Mouse (Mus musculus) forebrain, postnatal 0 days (tissue): ENCODE data around the gene Fbxo44. TPM values are rescaled to one million over a fixed set of nuclear protein-coding genes. Genes with fewer than 3 reads are reported as not detected.
A peak's percentile ranks its signal among the peaks of the same experiment; 100 is the strongest.
"Not testable (repeated sequence)": the region's sequence is repeated elsewhere in the genome, so short reads cannot be mapped to it uniquely, and the experiment has no call there.

Experiments used
- ATAC-seq: fragments of 200-750 bp; cut with Nextera tagmentation; 2 replicates; pipeline ENCODE4 v1.8.0; 2017; ENCODE audit warnings: mild to moderate bottlenecking, moderate library complexity
- DNase-seq: peaks from one replicate; pipeline ENCODE4 v3.0.0-alpha.2; 2015
- H3K27ac ChIP-seq: fragments of 300-500 bp; sonication (generic); 2 replicates; pipeline ENCODE4 v1.5.1; 2014; ENCODE audit warnings: low read depth, mild to moderate bottlenecking, antibody characterized with exemption, low read length, moderate library complexity, mixed read lengths
- H3K27me3 ChIP-seq: fragments of 300-500 bp; sonication (generic); 2 replicates; pipeline ENCODE4 v1.6.1; 2014; ENCODE audit warnings: mild to moderate bottlenecking, low read length, mixed read lengths; ENCODE audit not compliant: insufficient read depth
- H3K36me3 ChIP-seq: fragments of 300-500 bp; sonication (generic); 2 replicates; pipeline ENCODE4 v1.6.1; 2014; ENCODE audit warnings: mild to moderate bottlenecking, moderate library complexity; ENCODE audit not compliant: insufficient read depth
- H3K4me1 ChIP-seq: fragments of 300-500 bp; sonication (generic); 2 replicates; pipeline ENCODE4 v1.6.1; 2014; ENCODE audit warnings: antibody characterized with exemption; ENCODE audit not compliant: insufficient read depth
- H3K4me2 ChIP-seq: fragments of 300-500 bp; sonication (generic); 2 replicates; pipeline ENCODE4 v1.6.1; 2014; ENCODE audit warnings: low read depth, mild to moderate bottlenecking, moderate library complexity
- H3K4me3 ChIP-seq: fragments of 300-500 bp; sonication (generic); 2 replicates; pipeline ENCODE4 v1.5.1; 2014; ENCODE audit warnings: low read depth, low read length, mixed read lengths
- H3K9ac ChIP-seq: fragments of 300-500 bp; sonication (generic); 2 replicates; pipeline ENCODE4 v1.6.1; 2014; ENCODE audit warnings: mild to moderate bottlenecking
- H3K9me3 ChIP-seq: fragments of 300-500 bp; sonication (generic); 2 replicates; pipeline ENCODE4 v1.6.1; 2016; ENCODE audit warnings: low read length
- CTCF ChIP-seq: sonication (generic); IDR thresholded peaks from 2 replicates; pipeline ENCODE4 v1.5.1; 2016; ENCODE audit warnings: antibody characterized with exemption, control low read depth, low read depth
- WGBS: fragments of 180-500 bp; shearing (Covaris S2); extraction: QIAGEN DNeasy Blood & Tissue Kit; methylation state at CpG from one replicate; pipeline ENCODE4 v1.1.7; 2014; 5-methylcytosine and 5-hydroxymethylcytosine counted together
- polyA plus RNA-seq: library from polyadenylated mRNA; unstranded; fragments of >200 nt; fragmentation: Nextera tagmentation; extraction: Ambion mirVana; gene quantifications from 2 replicates; pipeline ENCODE4 v1.2.1, GENCODE M21; 2015
- total RNA-seq: library from RNA; depleted of rRNA; stranded (reverse); fragments of >200 nt; gene quantifications from 2 replicates; pipeline ENCODE4 v1.2.3, GENCODE M21; 2014

Fbxo44 gene
- total and polyA plus RNA-seq, 2 experiments from 2014 or later: 81.4 to 132 TPM

GRCm38 (mm10) chr4:148121362-148121761 lies 38.9 kb downstream of the Fbxo44 start:
- Histone ChIP-seq H3K36me3 (no peaks in the 10 kb centered on the region), H3K4me3 (no peak overlapping the region), H3K27ac (peak overlapping the region; percentile 78), H3K4me2 (no peak overlapping the region), H3K9me3 (no peaks in the 10 kb centered on the region), H3K9ac (no peak overlapping the region), H3K27me3 (no peaks in the 10 kb centered on the region), H3K4me1 (peaks cover 20% of the 10 kb centered on the region; the same call in 1 of the 2 replicates)
- ATAC-seq: peak; percentile 73
- DNase-seq: peak; percentile 94
- WGBS: 26% methylated on average over 4 of the region's 4 CpGs
- no peak for TF ChIP-seq CTCF

GRCm38 (mm10) chr4:148120555-148120954 lies 39.7 kb downstream of the Fbxo44 start:
- Histone ChIP-seq H3K4me2 (no peak overlapping the region), H3K4me3 (no peak overlapping the region), H3K4me1 (peaks cover 20% of the 10 kb centered on the region; the same call in 1 of the 2 replicates), H3K27ac (peak overlapping the region; percentile 78), H3K27me3 (no peaks in the 10 kb centered on the region), H3K9me3 (no peaks in the 10 kb centered on the region), H3K9ac (no peak overlapping the region), H3K36me3 (no peaks in the 10 kb centered on the region)
- WGBS: 44% methylated on average over 9 of the region's 9 CpGs
- TF ChIP-seq CTCF: no peak
- DNase-seq (no peak), ATAC-seq (no peak)

DNA sequence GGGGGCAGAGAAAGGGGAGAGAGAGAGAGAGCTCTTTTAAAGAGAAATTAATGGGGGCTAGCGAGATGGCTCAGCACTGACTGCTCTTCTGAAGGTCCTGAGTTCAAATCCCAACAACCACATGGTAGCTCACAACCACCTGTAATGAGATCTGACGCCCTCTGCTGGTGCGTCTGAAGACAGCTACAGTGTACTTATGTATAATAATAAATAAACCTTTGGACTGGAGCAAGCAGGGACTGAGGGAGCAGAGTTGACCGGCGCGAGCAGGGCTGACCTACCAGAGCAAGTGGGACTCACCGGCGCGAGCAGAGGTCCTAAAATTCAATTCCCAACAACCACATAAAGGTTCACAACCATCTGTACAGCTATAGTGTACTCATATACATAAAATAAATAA lies 40.7 kb downstream of the Fbxo44 start:
- not testable (repeated sequence) for ATAC-seq, H3K4me3 ChIP-seq, DNase-seq

DNA sequence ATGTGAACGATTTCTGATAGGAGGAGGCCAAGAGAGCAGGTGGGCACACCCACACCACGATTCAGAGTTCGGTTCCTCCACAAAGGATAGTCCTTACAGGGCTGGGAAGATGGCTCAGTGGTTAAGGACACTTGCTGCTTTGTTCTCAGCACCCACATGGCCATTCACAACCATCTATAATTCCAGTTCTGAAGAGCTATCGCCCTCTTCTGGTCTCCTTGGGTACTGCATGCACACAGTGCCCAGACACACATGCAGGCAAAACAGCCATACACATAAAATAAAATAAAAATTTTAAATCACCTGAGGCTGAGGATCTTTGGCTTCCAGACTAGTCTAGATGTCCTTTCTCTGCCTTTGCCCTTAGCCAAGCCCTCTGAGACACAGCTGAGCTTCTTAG lies 42.9 kb downstream of the Fbxo44 start:
- ATAC-seq (no peak), DNase-seq (no peak)
- no peak overlapping the region for H3K27ac ChIP-seq
- TF ChIP-seq CTCF: peak; percentile 53
- peaks cover 24% of the 10 kb centered on the region for H3K4me1 ChIP-seq
- H3K36me3 ChIP-seq: peaks cover 17% of the 10 kb centered on the region; the same call in 1 of the 2 replicates
- no peak overlapping the region for H3K4me2 ChIP-seq
- H3K27me3 ChIP-seq: no peaks in the 10 kb centered on the region
- H3K9ac ChIP-seq: no peak overlapping the region
- no peak overlapping the region for H3K4me3 ChIP-seq
- H3K9me3 ChIP-seq: no peaks in the 10 kb centered on the region
- 85% methylated on average over 4 of the region's 4 CpGs for WGBS

More for the DNA sequence above, 40.7 kb downstream of the Fbxo44 start:
- H3K4me1 ChIP-seq: peaks cover 26% of the 10 kb centered on the region
- not testable (repeated sequence) for H3K36me3 ChIP-seq, H3K4me2 ChIP-seq, H3K9ac ChIP-seq, H3K9me3 ChIP-seq, H3K27ac ChIP-seq, H3K27me3 ChIP-seq
- 89% methylated on average over 9 of the region's 9 CpGs for whole genome bisulfite sequencing

DNA sequence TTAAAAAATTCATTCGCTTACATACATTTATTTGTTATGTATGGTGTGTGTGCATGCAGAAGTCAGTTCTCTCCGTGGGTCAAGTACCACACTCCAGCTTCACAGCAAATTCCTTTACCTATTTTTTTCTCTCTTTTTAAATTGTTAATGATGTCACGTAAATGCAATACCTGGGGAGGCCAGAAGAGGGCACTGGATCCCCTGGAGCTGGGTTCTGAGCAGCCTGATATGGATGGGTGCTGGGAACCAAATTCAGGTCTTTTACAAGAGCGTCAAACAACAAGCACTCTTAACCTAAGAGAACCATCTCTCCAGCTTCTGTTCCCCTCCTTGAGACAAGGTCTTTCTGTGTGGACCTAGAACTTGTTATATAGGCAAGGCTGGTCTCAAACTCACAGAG lies 43.6 kb downstream of the Fbxo44 start:
- ATAC-seq (no peak), DNase-seq (no peak)
- Histone ChIP-seq H3K36me3 (peaks cover 20% of the 10 kb centered on the region; the same call in 1 of the 2 replicates), H3K27ac (no peak overlapping the region), H3K4me2 (no peak overlapping the region), H3K4me1 (peaks cover 18% of the 10 kb centered on the region), H3K4me3 (no peak overlapping the region), H3K9ac (no peak overlapping the region), H3K27me3 (no peaks in the 10 kb centered on the region), H3K9me3 (no peaks in the 10 kb centered on the region)
- TF ChIP-seq CTCF: peak; percentile 51
- WGBS: 80% methylated on average over 4 of the region's 4 CpGs

DNA sequence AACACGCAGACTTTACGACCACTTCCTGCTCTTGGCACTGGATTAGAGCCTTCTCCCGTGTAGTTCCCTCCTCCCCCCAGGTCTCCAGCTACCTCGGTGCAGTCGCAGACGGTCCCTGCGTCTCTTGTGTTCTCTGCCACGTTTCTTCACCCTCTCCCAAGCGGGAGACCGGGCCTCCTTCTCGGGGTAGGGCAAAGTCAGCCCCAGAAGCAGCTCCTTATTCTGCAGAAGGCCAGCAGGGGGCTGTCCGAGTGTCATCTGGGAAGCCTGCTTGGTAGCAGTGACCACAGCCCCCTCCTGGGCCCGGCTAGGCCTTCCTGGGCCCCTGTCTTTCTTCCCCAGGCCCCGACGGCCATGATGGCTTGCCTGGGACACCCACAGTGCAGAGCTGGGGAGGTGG lies 44.8 kb downstream of the Fbxo44 start:
- peaks cover 11% of the 10 kb centered on the region for H3K4me1 ChIP-seq
- 0 out of 2 replicates have a peak overlapping the region, but pooled peaks have one; percentile 31 for H3K9ac ChIP-seq
- peaks cover 20% of the 10 kb centered on the region; the same call in 1 of the 2 replicates for H3K36me3 ChIP-seq
- WGBS: 11% methylated on average over 15 of the region's 15 CpGs
- H3K9me3 ChIP-seq: no peaks in the 10 kb centered on the region
- peak; percentile 19; the same call in 1 of the 2 replicates for ATAC-seq
- H3K4me2 ChIP-seq: no peak overlapping the region
- no peak for DNase-seq
- no peak overlapping the region for H3K27ac ChIP-seq
- H3K4me3 ChIP-seq: no peak overlapping the region
- H3K27me3 ChIP-seq: no peaks in the 10 kb centered on the region
- TF ChIP-seq CTCF: peak; percentile 43; the same call in 1 of the 2 replicates

DNA sequence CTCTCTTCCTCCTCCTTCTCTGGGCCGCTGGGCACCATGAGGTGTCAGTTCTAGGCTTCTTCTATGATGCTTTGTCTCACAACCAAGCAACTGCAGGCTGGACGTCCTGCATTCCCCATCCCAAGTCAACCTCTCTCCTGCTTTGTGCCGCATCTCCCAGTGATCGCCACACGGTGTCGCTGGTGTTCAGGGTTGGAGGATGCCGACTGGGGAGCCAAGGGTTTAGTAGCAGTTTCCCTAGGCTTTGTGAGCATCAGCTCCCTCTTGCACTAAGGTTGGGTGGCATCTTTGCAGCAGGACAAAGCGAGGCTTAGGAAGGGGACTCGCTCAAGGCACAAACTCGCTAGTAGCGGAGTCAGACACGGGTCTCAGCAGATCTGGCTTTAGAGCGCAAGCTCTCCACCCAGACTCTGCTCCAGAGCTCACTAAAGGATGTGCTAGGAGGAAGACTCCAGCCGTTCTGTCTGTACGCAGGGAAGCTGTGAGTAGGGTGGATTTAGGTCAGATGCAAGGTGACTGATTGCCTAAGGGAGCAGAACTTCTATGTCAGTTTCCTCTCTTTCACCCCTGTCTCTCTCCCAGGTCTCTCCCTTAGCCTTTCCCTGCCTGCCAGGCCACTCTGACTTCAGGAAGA lies 45.4 kb downstream of the Fbxo44 start:
- Histone ChIP-seq H3K27ac (peak overlapping the region; percentile 40; the same call in 1 of the 2 replicates), H3K9me3 (no peaks in the 10 kb centered on the region), H3K4me3 (no peak overlapping the region), H3K27me3 (no peaks in the 10 kb centered on the region), H3K4me2 (peak overlapping the region; percentile 23; the same call in 1 of the 2 replicates), H3K9ac (peak overlapping the region; percentile 31; the same call in 1 of the 2 replicates), H3K4me1 (peaks cover 8% of the 10 kb centered on the region), H3K36me3 (peaks cover 26% of the 10 kb centered on the region)
- peak; percentile 93 for DNase-seq
- TF ChIP-seq CTCF: peak; percentile 99
- WGBS: 5% methylated on average over 15 of the region's 15 CpGs
- ATAC-seq: peak; percentile 92
